Mouse (Mus musculus) myocyte (in vitro differentiated cells): ENCODE measurements around the gene Gipr.

ENCODE experiments used
- E2F4 ChIP-seq: IDR thresholded peaks from one replicate; pipeline ENCODE4 v1.6.1; 2011; ENCODE audit warnings: mild to moderate bottlenecking, control low read depth, moderate library complexity; ENCODE audit not compliant: insufficient read depth
- MAX ChIP-seq: IDR thresholded peaks from one replicate; pipeline ENCODE4 v1.6.1; 2011; ENCODE audit warnings: low read depth, mild to moderate bottlenecking, control low read depth
- POLR2A ChIP-seq: IDR thresholded peaks from one replicate; pipeline ENCODE4 v1.6.1; 2011; ENCODE audit warnings: low read depth, mild to moderate bottlenecking, control low read depth, moderate library complexity; ENCODE audit not compliant: insufficient read length
- POLR2AphosphoS2 ChIP-seq: IDR thresholded peaks from one replicate; pipeline ENCODE4 v1.6.1; 2011; ENCODE audit warnings: low read depth, control low read depth; ENCODE audit not compliant: insufficient read length
- REST ChIP-seq: IDR thresholded peaks from one replicate; pipeline ENCODE4 v1.6.1; 2011; ENCODE audit warnings: mild to moderate bottlenecking, control low read depth, moderate library complexity; ENCODE audit not compliant: insufficient read depth, insufficient read length
- TCF12 ChIP-seq: IDR thresholded peaks from one replicate; pipeline ENCODE4 v1.6.1; 2011; ENCODE audit warnings: mild to moderate bottlenecking, control low read depth; ENCODE audit not compliant: poor library complexity, insufficient read depth, severe bottlenecking
- USF1 ChIP-seq: IDR thresholded peaks from one replicate; pipeline ENCODE4 v1.6.1; 2011; ENCODE audit warnings: low read depth, mild to moderate bottlenecking, control low read depth, moderate library complexity

DNA sequence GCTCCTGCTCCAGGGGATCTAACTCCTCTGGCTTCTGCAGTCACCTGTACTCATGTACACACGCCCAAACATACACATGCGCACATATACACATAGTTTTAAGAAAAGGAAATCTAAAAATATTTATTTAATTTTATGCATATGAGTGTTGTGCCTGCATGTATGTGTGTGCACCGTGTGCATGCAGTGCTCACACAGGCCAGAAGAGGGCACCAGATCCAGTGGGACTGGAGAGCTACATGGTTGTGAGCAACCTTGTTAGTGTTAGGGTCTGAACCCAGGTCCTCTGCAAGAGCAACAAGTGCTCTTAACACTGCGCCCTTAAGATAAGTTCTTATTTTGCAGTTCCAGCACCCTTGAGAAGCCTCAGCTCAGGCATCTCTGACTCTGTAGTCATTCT lies 28.7 kb upstream of the Gipr start:
- TF ChIP-seq USF1, result no peak
- no peak for TF ChIP-seq TCF12
- no peak for TF ChIP-seq POLR2A
- no peak for TF ChIP-seq E2F4
- TF ChIP-seq POLR2AphosphoS2, result no peak
- no peak for TF ChIP-seq REST
- no peak for TF ChIP-seq MAX
